Mouse (Mus musculus): ENCODE results near the gene Erc2.

Erc2 gene

DNA sequence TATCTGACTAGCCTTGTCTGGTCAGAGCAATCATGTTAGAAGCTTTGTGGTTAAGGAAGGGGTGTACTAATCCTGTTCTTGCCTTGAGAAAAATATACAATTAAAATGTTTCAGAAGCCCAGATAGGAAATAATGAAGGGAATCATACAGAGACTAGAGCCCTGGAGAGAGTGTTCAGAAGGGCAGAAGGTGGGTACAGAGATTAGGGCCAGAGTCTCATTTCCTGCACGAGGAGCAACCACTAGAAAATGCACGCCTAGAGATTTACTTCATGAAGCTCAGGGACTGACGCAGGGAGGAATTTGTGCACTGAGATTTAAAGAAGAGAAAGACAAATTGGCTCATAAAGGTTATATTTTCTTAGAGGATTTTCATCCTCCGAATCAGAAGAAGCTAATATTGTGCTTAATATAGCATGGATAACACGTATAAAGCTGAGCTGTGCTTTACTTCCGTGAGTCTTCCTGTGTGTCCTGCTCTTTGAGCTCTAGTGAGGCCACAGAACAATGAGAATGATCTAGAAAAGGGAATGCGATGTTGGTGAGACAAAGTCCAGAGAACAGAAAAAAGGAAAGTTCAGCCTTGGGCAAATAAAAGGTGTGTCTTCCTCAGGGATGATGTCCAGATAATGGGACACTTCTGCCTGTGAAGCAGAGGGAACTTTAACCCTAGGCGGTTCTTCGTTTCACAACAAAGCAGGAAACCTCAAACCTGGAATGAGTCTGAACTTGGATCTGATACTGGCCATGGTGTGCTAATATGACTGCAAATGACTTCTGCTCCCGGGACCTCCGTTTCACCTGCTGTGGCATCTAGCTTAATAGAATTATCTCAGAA, 45.0 kb downstream of the Erc2 start:
- DNase-seq (ENCODE audit: low spot score): no peak

DNA sequence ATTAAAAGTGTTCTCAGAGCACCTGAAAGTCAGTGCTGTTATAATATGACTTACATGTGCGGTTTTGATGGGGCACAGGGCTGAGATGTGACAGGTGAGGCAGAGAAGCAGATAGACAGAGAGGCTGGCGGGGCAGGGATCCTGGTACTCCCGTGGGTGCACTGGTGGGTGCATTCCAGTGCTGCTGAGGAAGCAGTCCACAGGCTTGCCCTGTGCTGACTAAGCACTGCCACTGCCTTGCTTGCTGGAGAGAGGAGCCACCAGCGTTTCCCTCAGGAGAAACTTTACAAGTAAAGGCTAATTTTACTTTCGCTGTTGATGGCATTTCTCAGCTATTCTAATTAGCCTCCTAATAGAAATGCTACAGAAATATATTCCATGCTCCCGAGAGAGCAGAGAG, 45.9 kb downstream of the Erc2 start:
- DNase-seq (ENCODE audit: low spot score): no peak

DNA sequence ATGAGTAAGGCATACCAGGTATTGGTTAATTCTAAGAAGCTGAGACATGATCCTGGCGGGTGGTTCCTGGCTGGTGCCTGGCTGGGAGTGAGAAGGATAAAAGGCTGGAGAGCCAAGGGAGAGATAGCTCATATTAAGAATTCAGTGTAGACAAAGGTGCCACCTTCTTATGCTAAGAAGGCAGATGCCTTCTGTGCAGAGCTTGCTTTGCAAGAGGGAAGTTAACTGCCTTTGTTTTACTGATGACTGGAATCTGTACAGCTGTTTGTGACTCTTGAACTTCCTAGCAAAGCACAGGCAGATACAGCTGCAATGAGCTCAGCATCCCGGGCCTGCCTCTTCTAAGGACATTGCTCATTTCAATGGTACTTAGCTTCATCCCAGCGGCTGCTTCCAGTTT, 47.7 kb downstream of the Erc2 start:
- DNase-seq (ENCODE audit: low spot score): no peak

DNA sequence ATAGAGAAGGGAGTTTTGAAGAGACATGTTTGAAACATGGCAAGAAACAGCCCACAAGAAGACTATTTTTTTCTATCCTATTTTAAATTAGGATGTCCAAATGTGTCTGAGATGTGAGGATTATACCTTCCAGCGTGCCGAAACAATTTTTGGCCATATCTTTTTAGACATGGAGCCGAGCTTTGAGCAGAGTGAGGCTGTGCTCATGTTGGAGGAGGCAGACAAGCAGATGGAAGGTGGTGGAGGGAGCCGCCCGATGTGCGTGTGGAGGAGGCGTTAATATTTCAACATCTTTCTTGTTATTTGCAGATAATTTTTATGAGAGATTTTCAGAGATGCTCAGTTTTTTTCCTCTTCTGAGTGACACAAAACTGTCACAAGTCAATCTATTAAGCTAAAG, 50.5 kb downstream of the Erc2 start:
- no peak for DNase-seq (ENCODE audit: low spot score)

DNA sequence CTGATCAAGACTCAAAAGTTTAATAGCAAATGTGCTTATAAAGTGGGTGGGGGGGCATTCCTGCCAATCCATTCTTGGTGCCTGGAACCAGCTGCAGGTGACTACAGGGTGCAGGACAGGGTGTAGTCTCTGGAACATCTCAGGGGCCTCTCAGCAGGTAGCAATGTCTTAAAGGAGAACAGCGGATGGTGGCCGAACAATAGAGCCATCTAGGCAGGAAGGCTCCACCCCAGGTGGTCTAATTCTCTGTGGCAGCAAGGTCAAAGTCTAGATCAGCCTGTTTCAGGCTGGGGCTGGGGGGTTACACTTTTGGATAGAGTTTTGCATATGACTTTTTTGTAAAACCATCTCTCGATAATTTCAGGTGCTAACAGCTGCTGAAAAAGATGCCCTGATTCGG, 51.9 kb downstream of the Erc2 start:
- no peak for DNase-seq (ENCODE audit: low spot score)

DNA sequence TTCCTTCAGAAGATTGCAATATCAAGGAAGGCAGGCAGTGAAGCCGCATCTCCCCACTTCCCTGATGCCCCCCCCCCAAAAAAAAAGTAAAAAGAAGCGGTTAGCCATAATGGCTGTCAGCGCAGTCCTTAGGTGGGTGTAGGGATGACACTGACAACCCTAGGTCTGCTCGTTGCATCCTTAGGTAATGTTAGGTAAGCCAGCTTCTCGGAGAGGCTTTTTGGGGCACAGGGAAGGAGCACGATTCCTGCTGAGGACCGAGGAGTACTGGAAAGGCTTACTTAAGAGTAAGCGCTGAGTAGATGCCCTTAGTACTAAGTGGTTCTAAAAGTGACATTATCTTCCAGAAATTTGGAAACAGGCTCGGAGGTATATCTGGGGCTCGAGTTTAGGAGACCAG, 52.3 kb downstream of the Erc2 start:
- DNase-seq (ENCODE audit: low spot score): no peak

DNA sequence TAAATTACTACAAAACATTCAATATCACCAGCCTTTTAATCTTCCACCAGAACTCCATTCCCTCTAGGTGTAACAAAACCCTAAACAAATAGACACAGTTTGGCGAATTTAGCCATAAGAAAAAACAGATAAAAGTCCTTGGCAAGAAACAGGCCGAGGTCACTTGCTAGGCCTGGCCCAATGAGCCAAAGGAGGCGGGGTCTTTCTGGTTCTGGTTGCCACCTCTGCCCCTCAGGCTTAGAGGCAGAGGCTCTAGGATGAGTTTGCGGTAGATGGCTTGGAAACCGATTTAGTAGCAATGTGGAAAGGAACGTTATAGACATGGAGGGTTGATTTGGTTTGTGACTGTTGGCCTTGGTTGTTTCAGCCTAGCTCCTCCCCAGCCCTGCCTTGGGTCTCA, 52.8 kb downstream of the Erc2 start:
- DNase-seq (ENCODE audit: low spot score): no peak

DNA sequence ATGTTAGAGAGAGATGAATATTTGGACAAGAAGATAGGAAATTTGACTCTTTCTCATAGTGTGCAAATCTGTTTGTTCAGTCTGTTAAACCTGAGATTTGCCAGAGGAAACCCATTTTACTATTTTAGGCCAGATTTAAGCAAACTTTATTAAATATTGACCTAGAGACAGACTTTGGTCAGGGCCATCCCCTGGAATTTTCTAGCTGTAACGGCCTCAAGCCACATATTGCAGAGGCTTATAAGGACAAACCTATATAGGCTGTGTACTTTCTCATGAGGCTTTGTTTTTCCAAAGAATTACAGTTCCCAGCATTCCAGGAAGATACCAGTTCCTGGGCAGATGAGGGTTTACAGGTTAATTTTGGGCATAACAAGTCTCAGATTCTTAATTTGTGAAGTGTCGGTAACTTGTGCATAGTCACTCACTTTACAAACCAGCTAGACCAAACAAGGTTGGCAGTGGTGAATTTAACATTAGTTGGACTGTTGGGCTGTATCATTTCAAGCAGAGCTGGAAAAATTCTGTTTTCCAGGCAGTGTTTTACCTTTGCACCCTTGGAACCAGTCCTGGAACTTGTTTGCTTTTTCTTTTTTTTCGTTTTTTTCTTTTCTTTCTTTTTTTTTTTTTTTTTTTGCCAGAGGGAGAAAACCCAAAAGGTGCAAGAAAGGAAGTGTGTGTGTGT, 60.3 kb downstream of the Erc2 start:
- DNase-seq (ENCODE audit: low spot score): no peak

DNA sequence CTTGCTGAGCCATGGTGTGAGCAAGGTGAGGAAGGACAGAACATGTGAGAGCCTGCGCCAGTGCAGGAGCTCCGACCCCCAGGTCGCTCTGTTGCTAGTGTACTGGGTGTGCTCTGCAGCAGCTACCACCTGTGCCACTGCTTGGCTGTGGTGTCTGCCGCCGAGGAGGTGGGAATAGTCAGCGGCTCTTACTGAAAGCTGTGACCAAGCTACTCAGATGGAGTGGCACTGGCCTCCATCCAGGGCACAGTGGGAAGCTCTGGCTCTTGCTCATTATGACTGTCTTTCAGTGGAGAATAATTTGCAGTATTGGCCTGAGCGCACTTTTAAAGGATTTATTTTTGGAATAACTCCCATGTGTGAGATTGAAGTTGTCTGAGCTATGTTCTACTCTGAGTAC, 73.6 kb downstream of the Erc2 start:
- no peak for DNase-seq (ENCODE audit: low spot score)

DNA sequence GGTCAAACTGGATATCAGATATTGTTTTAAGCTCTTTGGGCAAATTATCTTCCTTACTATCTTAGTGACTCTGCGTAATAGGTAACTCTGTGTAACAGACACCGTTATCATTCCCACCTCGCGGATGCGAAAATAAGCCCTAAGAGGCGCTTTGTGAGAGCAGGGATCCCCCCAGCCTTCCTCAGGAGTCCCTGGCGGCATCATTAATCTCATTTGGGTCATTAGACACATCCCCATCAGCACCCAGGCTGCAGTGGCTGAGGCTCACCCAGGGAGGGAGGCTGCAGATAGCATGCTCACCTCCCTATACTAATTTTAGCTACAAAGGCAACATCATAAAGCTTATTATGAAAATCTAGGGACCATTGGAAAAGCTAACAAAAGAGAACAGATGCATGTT, 95.1 kb downstream of the Erc2 start:
- DNase-seq (ENCODE audit: low spot score): no peak

DNA sequence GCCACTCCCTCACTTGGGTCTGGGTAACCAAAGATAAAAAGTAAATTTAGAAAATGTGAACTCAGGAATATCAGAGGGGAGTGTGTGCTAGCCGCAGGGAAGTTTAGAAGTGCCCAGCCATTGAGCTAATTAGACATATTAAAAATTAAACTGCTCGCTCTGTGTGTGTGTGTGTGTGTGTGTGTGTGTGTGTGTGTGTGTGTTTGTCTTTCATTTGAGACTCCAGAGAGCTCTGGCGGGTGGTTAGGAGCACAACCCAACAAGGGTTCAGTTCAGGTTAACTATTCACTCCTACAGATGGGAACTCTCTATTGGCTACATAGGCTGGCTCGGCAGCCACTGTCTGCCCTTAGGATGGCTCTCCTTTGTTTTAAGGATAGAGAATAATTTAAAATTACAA, 97.4 kb downstream of the Erc2 start:
- no peak for DNase-seq (ENCODE audit: low spot score)

DNA sequence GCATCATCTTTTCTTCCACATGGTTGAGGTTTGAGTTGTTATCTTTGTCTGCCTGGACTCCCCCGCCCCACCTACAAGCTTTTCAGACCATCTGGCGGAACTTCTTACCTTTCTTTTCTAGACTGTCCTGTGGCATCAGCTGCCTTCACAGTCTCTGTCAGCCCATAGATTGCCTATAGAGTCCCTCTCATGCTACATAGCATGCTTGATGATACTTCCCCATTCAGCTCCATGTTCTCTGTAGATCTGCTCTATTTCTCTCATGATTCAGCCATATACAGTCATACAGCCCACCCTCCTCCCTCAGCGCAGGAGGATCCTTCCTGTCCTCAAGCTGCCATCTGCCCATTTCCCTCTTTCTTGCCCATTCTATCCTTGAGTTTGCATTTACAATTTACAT, 98.7 kb downstream of the Erc2 start:
- DNase-seq (ENCODE audit: low spot score): no peak

DNA sequence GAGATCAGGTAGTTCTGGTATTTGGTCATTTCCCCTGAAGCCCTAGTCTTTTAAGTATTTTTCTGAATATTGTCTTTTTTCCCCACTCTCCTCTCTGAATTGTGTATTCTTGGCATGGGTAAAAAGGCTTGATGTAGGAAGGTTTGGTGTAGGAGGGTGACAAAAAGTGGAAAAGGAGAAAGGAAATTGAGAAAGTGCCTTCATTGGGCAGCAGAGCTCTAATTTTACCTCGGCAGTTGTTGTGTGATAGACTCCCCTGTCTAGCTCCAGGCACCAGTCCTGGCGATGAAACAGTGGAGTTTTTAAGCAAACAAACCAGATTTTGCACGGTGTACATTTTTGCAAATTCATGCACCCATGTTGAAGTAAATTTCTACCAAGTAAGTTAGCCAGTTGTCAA, 99.5 kb downstream of the Erc2 start:
- DNase-seq (ENCODE audit: low spot score): no peak

DNA sequence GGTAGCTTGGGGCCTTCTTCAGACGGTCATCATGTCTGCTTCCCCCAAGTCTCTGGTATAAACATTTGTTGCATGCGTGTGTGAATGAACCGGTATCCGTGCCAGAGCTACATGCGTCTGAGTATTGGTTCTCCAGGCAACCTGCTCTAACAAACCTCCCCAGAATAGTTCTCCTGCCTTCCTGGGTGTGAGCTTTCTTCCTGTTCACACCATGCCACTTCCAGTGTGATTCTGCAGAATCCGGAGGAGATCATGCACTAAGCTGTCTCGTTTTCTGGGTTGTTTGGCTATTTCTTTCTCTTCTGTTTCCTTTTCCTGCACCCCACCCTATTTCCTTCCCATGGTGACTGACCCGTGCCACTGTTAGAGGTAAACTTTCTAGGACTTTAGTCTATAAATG, 105.3 kb downstream of the Erc2 start:
- no peak for DNase-seq (ENCODE audit: low spot score)

DNA sequence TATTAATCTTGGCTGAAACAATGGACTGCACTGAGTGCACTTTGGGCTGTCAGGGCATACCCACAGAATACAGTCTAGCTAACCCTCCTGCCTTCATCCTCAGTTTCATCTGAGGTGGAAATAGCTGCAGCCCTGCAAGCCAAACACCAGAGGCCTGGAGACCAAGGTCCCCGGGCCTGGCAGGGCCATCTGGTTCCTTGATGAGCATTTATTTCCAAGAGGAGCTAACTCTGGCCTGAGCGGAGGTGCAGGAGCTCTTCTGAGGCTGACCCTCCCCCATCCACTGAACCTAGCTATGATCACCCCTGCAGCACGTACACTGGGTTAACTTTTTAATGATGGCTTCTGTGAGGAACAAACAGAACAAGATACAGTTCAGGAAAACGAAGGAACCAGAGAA, 108.9 kb downstream of the Erc2 start:
- no peak for DNase-seq (ENCODE audit: low spot score)

DNA sequence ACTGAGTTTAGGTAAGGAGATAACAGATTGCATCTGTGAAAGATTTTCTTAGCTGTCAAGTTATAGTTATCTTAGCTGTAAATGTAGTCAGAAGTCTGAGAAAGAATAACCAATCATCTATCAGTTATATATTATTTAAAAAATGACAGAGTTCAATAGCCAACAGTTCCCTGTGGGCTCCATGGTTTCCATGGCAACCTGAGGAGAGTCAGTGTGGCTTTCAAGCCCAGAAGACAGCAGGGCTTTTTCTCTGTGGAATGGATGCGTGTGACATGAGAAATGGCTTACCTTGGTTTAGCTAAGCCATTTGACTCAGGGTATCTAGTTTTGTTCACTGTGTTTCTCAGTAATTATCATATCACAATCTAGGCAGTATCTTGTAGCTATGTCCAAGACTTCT, 117.2 kb downstream of the Erc2 start:
- DNase-seq (ENCODE audit: low spot score): no peak

DNA sequence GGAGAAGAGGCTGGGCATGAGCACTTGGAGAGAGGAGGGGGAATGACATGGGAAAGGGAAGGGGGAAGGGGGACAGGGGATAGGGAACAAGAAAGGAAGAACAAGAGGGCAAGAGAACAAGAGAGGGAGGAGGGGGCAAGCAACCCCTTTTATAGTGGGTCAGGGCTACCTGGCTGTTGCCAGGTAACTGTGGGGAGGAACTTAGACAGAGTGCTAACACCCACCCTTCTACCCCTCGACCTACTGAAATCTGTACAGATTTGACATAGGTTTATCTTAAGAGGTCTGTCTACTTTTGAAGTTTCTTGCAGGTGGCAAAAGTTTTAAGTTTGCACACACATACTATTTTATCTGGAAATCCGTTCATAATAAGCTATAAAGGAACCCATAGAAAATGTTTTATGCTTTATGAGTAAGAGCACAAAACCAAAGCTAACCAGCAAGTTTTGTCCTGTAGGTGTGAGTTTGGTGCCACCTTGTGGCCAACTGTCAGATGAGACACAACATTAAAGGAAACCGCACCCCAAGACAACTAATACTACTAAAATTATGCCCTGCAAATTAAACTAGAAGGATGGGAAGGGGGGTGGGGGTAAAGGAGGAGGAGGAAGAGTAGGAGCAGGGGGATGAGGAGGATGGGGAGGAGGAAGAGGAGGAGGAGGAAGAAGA, 119.2 kb downstream of the Erc2 start:
- peak; percentile 15 for DNase-seq (ENCODE audit: low spot score)

DNA sequence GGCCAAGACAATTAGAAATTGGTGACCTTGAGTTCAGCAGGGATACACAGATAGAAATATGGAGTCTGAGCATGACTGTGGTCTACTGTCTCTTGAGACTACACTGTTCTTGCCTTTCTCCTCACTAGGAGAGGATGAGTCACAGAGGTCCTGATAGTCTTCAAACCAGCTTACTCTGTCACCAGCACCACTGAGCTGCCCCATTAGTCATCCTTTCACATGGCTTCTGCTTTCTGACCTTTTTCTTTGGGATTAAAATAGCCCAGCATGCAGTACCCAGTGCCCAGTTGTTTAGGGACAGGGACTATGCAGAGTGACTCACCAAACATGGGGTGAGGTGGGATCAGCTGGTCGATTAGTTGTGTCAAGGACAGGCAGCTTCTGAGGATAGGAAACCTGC, 132.1 kb downstream of the Erc2 start:
- DNase-seq (ENCODE audit: low spot score): no peak

DNA sequence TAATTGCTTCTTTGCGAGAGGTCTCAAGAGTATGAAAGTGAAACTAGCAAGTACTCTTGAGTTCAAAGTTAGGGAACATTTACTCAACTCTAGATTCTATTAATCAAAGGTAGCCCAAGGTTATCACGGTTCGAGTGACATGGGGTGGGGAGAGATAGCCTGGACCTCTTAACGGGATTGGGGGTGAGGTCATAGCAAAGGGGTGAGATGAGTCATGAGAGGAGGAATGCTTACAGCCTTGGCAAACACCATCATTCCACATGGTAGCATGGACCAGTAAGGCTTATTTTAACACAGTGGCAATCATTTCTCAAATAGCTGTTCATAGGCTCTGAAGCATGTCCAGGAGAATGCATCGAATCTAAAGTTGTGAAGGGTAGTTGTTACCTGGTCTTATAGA, 134.7 kb downstream of the Erc2 start:
- DNase-seq (ENCODE audit: low spot score): no peak

DNA sequence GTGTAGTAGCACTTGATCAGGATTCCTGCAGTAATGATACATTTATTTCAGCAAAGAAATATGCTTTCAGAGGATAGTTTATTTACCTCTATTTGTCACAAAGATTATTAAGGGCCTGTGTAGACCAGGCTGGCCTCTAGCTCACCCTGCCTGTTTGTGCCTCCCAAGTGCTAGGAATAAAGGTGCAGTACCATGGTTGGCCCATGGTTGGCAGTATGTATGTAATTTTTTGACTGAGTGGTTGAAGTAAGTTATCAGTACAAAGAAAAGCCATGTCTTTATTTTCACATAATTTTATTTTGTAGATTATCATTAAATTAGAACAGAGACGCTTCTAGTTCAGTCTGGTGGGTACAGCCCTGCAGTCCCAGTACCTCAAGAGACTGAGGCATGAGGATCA, 136.0 kb downstream of the Erc2 start:
- DNase-seq (ENCODE audit: low spot score): no peak

DNA sequence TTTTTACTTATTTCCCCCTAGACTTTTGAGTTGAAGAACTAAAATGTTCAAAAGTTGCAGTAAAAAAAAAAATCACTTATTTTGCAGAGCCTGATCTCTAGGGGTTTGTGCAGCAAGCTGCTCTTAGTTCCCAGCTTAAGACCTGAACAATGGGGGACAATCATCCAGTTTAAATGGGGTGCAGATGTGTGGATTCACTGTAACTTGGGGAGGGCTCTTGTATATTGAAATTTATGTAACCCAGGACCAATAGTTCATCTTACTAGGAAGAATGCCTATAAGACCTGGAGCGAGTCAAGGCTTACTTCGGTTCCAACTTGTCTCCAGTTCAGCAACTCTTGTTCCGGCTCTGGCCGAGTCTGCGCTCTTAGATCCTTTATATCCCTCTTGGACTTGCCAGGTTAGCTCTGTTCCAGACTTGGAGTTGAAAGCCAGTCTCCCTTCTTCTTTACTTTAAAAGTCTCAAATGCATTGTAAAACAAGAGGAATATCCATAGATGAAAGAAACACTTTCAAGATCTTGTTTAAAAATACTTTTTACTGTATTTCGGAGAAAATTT, 136.9 kb downstream of the Erc2 start:
- DNase-seq (ENCODE audit: low spot score): no peak

DNA sequence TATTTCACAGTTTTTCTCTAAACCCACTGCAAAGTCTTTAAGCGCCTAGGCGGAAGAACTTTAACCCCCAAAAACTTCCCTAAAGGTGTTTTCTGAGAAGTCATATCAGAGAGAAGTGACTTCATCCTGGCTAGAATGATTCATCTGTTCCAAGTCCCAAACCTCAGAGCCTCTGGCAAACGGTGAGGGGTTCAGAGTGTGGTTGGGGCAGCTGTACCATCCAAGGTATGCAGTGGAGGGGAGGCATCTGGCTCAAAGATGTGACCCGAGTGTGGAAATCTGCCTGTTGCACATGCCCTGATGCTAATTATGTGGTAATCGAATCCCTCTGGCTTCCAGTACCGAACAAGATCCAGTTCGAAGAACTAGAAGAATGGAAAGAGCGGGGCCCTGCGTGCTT, 137.8 kb downstream of the Erc2 start:
- DNase-seq (ENCODE audit: low spot score): no peak

DNA sequence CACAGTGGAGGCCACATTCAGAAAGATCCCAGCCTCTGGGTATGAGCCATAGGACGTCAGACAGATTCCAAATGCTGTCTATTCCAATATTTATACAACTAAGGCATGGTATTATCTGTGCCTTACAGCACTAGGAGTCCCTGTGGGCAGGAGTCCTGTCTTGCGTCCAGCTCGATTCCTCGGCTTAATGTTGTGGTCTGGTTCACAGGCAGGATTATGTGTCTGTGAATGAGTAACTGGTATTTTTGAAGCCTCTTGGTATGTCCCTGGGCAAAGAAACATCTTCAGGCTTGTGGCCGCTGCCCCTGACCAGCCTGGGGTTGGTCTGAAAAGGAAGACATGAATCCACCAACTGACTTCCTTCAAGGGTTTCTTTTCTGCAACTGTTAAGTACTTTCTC, 153.1 kb downstream of the Erc2 start:
- no peak for DNase-seq (ENCODE audit: low spot score)
